Mouse (Mus musculus) heart, embryonic 11.5 days (tissue): ENCODE results near the gene Sult2b1. TPM values are rescaled to one million over a fixed set of nuclear protein-coding genes. Genes with fewer than 3 reads are reported as not detected.

Experiments used
- ATAC-seq: fragments of 200-750 bp; cut with Nextera tagmentation; replicated peaks from 2 replicates; pipeline ENCODE4 v1.8.0; 2017; ENCODE audit warnings: moderate library complexity; ENCODE audit not compliant: insufficient number of reproducible peaks, low FRiP score, low TSS enrichment
- H3K27ac ChIP-seq: fragments of 300-500 bp; sonication (generic); 2 replicates; pipeline ENCODE4 v1.5.1; 2014; ENCODE audit warnings: mild to moderate bottlenecking, low read depth, low read length
- H3K27me3 ChIP-seq: fragments of 300-500 bp; sonication (generic); 2 replicates; pipeline ENCODE4 v1.6.1; 2014; ENCODE audit warnings: mild to moderate bottlenecking, low read length, mixed read lengths; ENCODE audit not compliant: control insufficient read depth, insufficient read depth
- H3K36me3 ChIP-seq: fragments of 300-500 bp; sonication (generic); 2 replicates; pipeline ENCODE4 v1.6.1; 2014; ENCODE audit warnings: mild to moderate bottlenecking, low read length, moderate library complexity, mixed read lengths; ENCODE audit not compliant: control insufficient read depth, insufficient read depth
- H3K4me1 ChIP-seq: fragments of 300-500 bp; sonication (generic); 2 replicates; pipeline ENCODE4 v1.6.1; 2014; ENCODE audit warnings: low read length; ENCODE audit not compliant: control insufficient read depth, insufficient read depth
- H3K4me2 ChIP-seq: fragments of 300-500 bp; sonication (generic); 2 replicates; pipeline ENCODE4 v1.6.1; 2014; ENCODE audit warnings: mild to moderate bottlenecking, moderate library complexity
- H3K4me3 ChIP-seq: fragments of 300-500 bp; sonication (generic); 2 replicates; pipeline ENCODE4 v1.5.1; 2014; ENCODE audit warnings: low read depth, low read length
- H3K9ac ChIP-seq: fragments of 300-500 bp; sonication (generic); 2 replicates; pipeline ENCODE4 v1.6.1; 2014; ENCODE audit warnings: mild to moderate bottlenecking, low read depth, low read length, moderate library complexity
- H3K9me3 ChIP-seq: fragments of 300-500 bp; sonication (generic); replicated peaks from 2 replicates; pipeline ENCODE4 v1.6.1; 2016; ENCODE audit warnings: low read length; ENCODE audit not compliant: control insufficient read depth
- WGBS: fragments of 180-500 bp; shearing (Covaris S2); extraction: QIAGEN DNeasy Blood & Tissue Kit; methylation state at CpG from one replicate; pipeline ENCODE4 v1.1.7; 2014; ENCODE audit not compliant: insufficient replicate concordance; 5-methylcytosine and 5-hydroxymethylcytosine counted together
- polyA plus RNA-seq: library from polyadenylated mRNA; unstranded; fragments of >200 nt; fragmentation: Nextera tagmentation; extraction: Ambion mirVana; gene quantifications from 2 replicates; pipeline ENCODE4 v1.2.1, GENCODE M21; 2014

The Sult2b1 gene
- 0.27 and 0.33 TPM in 2 replicates for polyA plus RNA-seq

- Histone ChIP-seq H3K9me3 (no peaks in the 10 kb centered on the region), H3K27me3 (peaks cover 57% of the 10 kb centered on the region), H3K36me3 (no peaks in the 10 kb centered on the region), H3K4me3 (peak within 1 kb of the TSS; percentile 52), H3K4me1 (peaks cover 9% of the 10 kb centered on the region; the same call in 1 of the 2 replicates), H3K27ac (no peak within 1 kb of the TSS), H3K9ac (peak within 1 kb of the TSS; percentile 72), H3K4me2 (peak within 1 kb of the TSS; percentile 77)
- ATAC-seq: peak; percentile 12; the same call in 1 of the 2 replicates
- 22% methylated on average over 20 of the region's 20 CpGs for WGBS
Observed at GRCm38 (mm10) chr7:45784524-45785372, at the start of gene Sult2b1. Gene Sult2b1, minus strand, starts transcription at chr7:45784669.

GRCm38 (mm10) chr7:45833924-45834323, 49.5 kb upstream of the Sult2b1 start:
- WGBS: under 1% methylated on average over 31 of the region's 31 CpGs
- Histone ChIP-seq H3K4me1 (peaks cover 11% of the 10 kb centered on the region), H3K36me3 (0 out of 2 replicates have a peak, but pooled peaks cover 2% of the 10 kb centered on the region), H3K27ac (no peak overlapping the region), H3K27me3 (peaks cover 51% of the 10 kb centered on the region), H3K9me3 (no peaks in the 10 kb centered on the region), H3K4me2 (peak overlapping the region; percentile 67), H3K4me3 (peak overlapping the region; percentile 47), H3K9ac (peak overlapping the region; percentile 39; the same call in 1 of the 2 replicates)
- no peak for ATAC-seq

GRCm38 (mm10) chr7:45833148-45833790, 48.8 kb upstream of the Sult2b1 start:
- H3K9me3 ChIP-seq: no peaks in the 10 kb centered on the region
- peaks cover 51% of the 10 kb centered on the region for H3K27me3 ChIP-seq
- peaks cover 11% of the 10 kb centered on the region for H3K4me1 ChIP-seq
- peak overlapping the region; percentile 67 for H3K4me2 ChIP-seq
- H3K9ac ChIP-seq: 0 out of 2 replicates have a peak overlapping the region, but pooled peaks have one; percentile 39
- peak overlapping the region; percentile 47 for H3K4me3 ChIP-seq
- no peak for ATAC-seq
- H3K36me3 ChIP-seq: 0 out of 2 replicates have a peak, but pooled peaks cover 2% of the 10 kb centered on the region
- under 1% methylated on average over 52 of the region's 86 CpGs for WGBS
- no peak overlapping the region for H3K27ac ChIP-seq

GRCm38 (mm10) chr7:45832428-45832827, 48.0 kb upstream of the Sult2b1 start:
- no peaks in the 10 kb centered on the region for H3K9me3 ChIP-seq
- H3K27ac ChIP-seq: no peak overlapping the region
- peak overlapping the region; percentile 47; the same call in 1 of the 2 replicates for H3K4me3 ChIP-seq
- no peak for ATAC-seq
- WGBS: 9% methylated on average over 30 of the region's 30 CpGs
- H3K9ac ChIP-seq: no peak overlapping the region
- H3K4me2 ChIP-seq: peak overlapping the region; percentile 67
- H3K36me3 ChIP-seq: peaks cover 7% of the 10 kb centered on the region
- H3K4me1 ChIP-seq: peaks cover 11% of the 10 kb centered on the region
- H3K27me3 ChIP-seq: peaks cover 48% of the 10 kb centered on the region

- Histone ChIP-seq H3K9me3 (no peaks in the 10 kb centered on the region), H3K27me3 (peaks cover 48% of the 10 kb centered on the region), H3K36me3 (peaks cover 15% of the 10 kb centered on the region), H3K27ac (no peak overlapping the region), H3K9ac (no peak overlapping the region), H3K4me3 (peak overlapping the region; percentile 94), H3K4me1 (peaks cover 11% of the 10 kb centered on the region), H3K4me2 (peak overlapping the region; percentile 74)
- no peak for ATAC-seq
- 19% methylated on average over 5 of the region's 5 CpGs for WGBS
Observed at GRCm38 (mm10) chr7:45831128-45831525, 46.7 kb upstream of the Sult2b1 start.

- peak; percentile 60 for ATAC-seq
- Histone ChIP-seq H3K27me3 (peaks cover 45% of the 10 kb centered on the region), H3K9me3 (no peaks in the 10 kb centered on the region), H3K4me2 (peak within 1 kb of the TSS; percentile 74), H3K4me3 (peak within 1 kb of the TSS; percentile 94), H3K36me3 (peaks cover 19% of the 10 kb centered on the region), H3K4me1 (peaks cover 11% of the 10 kb centered on the region), H3K27ac (no peak within 1 kb of the TSS; the same call in 1 of the 2 replicates), H3K9ac (peak within 1 kb of the TSS; percentile 84)
- WGBS: 0% methylated on average over 35 of the region's 35 CpGs
Observed at GRCm38 (mm10) chr7:45830427-45831127, 46.1 kb upstream of the Sult2b1 start, which contains the start of gene Grwd1. Gene Grwd1, minus strand, starts transcription at chr7:45830944.

- Histone ChIP-seq H3K9me3 (no peaks in the 10 kb centered on the region), H3K4me1 (peaks cover 6% of the 10 kb centered on the region; the same call in 1 of the 2 replicates), H3K27ac (no peak overlapping the region), H3K9ac (no peak overlapping the region), H3K4me2 (no peak overlapping the region), H3K4me3 (no peak overlapping the region), H3K27me3 (peaks cover 5% of the 10 kb centered on the region), H3K36me3 (peaks cover 22% of the 10 kb centered on the region)
- 88% methylated on average over 7 of the region's 7 CpGs for WGBS
- no peak for ATAC-seq
Observed at GRCm38 (mm10) chr7:45826631-45827030, 42.2 kb upstream of the Sult2b1 start.

- H3K27me3 ChIP-seq: no peaks in the 10 kb centered on the region
- H3K4me3 ChIP-seq: no peak within 1 kb of the TSS
- no peaks in the 10 kb centered on the region for H3K9me3 ChIP-seq
- WGBS: 52% methylated on average over 7 of the region's 7 CpGs
- H3K27ac ChIP-seq: no peak within 1 kb of the TSS
- H3K4me1 ChIP-seq: peaks cover 4% of the 10 kb centered on the region
- no peak within 1 kb of the TSS for H3K4me2 ChIP-seq
- H3K36me3 ChIP-seq: peaks cover 22% of the 10 kb centered on the region
- no peak within 1 kb of the TSS for H3K9ac ChIP-seq
- no peak for ATAC-seq
Observed at GRCm38 (mm10) chr7:45824598-45824997, 40.1 kb upstream of the Sult2b1 start, which contains the start of gene Kcnj14. Gene Kcnj14, minus strand, starts transcription at chr7:45824782.
